Mouse (Mus musculus) left cerebral cortex, adult 8-10 months (tissue): Measurements from ENCODE around the gene Gm13272. TPM values are rescaled to one million over a fixed set of nuclear protein-coding genes. Genes with fewer than 3 reads are reported as not detected.
"Not testable (repeated sequence)": the region's sequence is repeated elsewhere in the genome, so short reads cannot be mapped to it uniquely, and the experiment has no call there.

Source experiments
- DNase-seq, 2 experiments: peaks; one replicate each; pipeline ENCODE4 v3.0.0; 2022; ENCODE audit warnings: low spot score in 2 of 2
- total RNA-seq, 4 experiments: library from RNA; stranded (reverse); gene quantifications; 2 replicates each; pipeline ENCODE4 v1.2.4; 2022

Gm13272 gene
- total RNA-seq, 4 experiments from 2014 or later: not detected

DNA sequence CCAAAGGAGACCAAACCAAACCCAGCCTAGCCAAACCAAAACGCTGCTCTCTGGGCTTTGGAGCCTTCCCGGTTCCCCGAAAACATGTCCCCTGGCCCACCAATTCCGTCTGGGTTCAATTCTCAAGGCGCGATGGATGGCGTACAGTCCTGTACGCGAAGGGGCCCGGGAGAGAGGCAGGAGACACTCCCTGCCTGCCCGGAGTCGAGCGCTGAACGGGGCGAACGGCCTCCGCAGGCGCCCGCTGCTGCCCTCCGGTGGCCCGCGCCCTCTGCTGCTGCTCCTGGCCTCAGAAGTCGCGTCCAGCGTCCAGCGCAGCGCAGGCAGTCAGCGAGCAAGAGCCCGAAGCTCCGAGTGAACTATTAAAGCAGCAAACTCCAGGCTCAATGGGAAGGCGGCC, 2.7 kb downstream of the Gm13272 start:
- DNase-seq: not testable (repeated sequence)

DNA sequence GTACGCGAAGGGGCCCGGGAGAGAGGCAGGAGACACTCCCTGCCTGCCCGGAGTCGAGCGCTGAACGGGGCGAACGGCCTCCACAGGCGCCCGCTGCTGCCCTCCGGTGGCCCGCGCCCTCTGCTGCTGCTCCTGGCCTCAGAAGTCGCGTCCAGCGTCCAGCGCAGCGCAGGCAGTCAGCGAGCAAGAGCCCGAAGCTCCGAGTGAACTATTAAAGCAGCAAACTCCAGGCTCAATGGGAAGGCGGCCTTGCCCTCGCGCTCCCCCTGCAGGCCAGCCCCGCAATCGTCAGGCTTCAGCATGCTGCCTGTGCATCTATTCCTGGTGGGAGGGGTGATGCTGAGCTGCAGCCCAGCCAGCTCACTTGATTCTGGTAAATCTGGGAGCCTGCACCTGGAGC, 5.8 kb downstream of the Gm13272 start, which contains the start of gene Gm13276:
TSS of gene Gm13276 (plus strand) at position 301 of the 400 bp plus-strand sequence.
- DNase-seq: not testable (repeated sequence)

DNA sequence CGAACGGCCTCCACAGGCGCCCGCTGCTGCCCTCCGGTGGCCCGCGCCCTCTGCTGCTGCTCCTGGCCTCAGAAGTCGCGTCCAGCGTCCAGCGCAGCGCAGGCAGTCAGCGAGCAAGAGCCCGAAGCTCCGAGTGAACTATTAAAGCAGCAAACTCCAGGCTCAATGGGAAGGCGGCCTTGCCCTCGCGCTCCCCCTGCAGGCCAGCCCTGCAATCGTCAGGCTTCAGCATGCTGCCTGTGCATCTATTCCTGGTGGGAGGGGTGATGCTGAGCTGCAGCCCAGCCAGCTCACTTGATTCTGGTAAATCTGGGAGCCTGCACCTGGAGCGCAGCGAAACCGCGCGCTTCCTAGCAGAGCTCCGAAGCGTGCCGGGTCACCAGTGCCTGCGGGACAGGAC, 8.8 kb downstream of the Gm13272 start, which contains the start of gene Gm13277:
TSS of gene Gm13277 (plus strand) at position 231 of the 400 bp plus-strand sequence.
- peak; percentile 34 to 37 for DNase-seq

DNA sequence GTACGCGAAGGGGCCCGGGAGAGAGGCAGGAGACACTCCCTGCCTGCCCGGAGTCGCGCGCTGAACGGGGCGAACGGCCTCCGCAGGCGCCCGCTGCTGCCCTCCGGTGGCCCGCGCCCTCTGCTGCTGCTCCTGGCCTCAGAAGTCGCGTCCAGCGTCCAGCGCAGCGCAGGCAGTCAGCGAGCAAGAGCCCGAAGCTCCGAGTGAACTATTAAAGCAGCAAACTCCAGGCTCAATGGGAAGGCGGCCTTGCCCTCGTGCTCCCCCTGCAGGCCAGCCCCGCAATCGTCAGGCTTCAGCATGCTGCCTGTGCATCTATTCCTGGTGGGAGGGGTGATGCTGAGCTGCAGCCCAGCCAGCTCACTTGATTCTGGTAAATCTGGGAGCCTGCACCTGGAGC, 11.6 kb downstream of the Gm13272 start, which contains the start of gene Gm13278:
TSS of gene Gm13278 (plus strand) at position 301 of the 400 bp plus-strand sequence.
- DNase-seq: not testable (repeated sequence)

DNA sequence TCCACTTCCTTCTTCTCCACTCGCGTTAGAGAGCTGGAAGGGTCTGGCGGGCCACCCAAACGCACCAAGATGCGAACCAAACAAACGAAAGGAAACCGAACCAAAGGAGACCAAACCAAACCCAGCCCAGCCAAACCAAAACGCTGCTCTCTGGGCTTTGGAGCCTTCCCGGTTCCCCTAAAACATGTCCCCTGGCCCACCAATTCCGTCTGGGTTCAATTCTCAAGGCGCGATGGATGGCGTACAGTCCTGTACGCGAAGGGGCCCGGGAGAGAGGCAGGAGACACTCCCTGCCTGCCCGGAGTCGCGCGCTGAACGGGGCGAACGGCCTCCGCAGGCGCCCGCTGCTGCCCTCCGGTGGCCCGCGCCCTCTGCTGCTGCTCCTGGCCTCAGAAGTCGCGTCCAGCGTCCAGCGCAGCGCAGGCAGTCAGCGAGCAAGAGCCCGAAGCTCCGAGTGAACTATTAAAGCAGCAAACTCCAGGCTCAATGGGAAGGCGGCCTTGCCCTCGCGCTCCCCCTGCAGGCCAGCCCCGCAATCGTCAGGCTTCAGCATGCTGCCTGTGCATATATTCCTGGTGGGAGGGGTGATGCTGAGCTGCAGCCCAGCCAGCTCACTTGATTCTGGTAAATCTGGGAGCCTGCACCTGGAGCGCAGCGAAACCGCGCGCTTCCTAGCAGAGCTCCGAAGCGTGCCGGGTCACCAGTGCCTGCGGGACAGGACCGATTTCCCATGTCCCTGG, 14.5 kb downstream of the Gm13272 start, which contains the start of gene Gm13275:
TSS of gene Gm13275 (plus strand) at position 552 of the 740 bp plus-strand sequence.
- DNase-seq: peak; percentile 63 to 82

DNA sequence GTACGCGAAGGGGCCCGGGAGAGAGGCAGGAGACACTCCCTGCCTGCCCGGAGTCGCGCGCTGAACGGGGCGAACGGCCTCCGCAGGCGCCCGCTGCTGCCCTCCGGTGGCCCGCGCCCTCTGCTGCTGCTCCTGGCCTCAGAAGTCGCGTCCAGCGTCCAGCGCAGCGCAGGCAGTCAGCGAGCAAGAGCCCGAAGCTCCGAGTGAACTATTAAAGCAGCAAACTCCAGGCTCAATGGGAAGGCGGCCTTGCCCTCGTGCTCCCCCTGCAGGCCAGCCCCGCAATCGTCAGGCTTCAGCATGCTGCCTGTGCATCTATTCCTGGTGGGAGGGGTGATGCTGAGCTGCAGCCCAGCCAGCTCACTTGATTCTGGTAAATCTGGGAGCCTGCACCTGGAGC, 17.4 kb downstream of the Gm13272 start, which contains the start of gene Gm13279:
TSS of gene Gm13279 (plus strand) at position 301 of the 400 bp plus-strand sequence.
- not testable (repeated sequence) for DNase-seq

DNA sequence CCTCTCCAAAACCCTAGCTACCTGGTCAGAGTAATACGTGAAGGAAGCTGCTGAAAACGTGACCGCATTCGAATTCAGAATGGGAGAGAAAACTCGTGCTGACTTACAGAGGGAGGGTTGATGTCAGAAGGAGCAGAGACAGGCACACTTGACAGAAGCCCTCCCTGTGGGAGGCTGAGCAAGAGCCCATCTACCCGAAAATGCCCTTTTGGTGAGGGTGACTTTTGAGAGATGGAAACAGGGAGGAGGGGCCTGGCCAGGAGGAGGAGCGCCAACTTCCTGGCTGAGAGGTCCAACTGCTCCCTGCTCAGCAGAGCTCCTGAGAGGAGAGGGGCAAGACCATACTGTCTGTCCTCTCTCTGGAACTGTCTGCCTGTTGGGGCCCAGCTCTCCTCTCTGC, 19.7 kb downstream of the Gm13272 start, which contains the start of gene Gm13285:
TSS of gene Gm13285 (plus strand) at position 301 of the 400 bp plus-strand sequence.
- not testable (repeated sequence) for DNase-seq

DNA sequence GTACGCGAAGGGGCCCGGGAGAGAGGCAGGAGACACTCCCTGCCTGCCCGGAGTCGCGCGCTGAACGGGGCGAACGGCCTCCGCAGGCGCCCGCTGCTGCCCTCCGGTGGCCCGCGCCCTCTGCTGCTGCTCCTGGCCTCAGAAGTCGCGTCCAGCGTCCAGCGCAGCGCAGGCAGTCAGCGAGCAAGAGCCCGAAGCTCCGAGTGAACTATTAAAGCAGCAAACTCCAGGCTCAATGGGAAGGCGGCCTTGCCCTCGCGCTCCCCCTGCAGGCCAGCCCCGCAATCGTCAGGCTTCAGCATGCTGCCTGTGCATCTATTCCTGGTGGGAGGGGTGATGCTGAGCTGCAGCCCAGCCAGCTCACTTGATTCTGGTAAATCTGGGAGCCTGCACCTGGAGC, 23.3 kb downstream of the Gm13272 start, which contains the start of gene Gm13287:
TSS of gene Gm13287 (plus strand) at position 301 of the 400 bp plus-strand sequence.
- not testable (repeated sequence) for DNase-seq

DNA sequence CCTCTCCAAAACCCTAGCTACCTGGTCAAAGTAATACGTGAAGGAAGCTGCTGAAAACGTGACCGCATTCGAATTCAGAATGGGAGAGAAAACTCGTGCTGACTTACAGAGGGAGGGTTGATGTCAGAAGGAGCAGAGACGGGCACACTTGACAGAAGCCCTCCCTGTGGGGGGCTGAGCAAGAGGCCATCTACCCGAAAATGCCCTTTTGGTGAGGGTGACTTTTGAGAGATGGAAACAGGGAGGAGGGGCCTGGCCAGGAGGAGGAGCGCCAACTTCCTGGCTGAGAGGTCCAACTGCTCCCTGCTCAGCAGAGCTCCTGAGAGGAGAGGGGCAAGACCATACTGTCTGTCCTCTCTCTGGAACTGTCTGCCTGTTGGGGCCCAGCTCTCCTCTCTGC, 25.6 kb downstream of the Gm13272 start, which contains the start of gene Gm13288:
TSS of gene Gm13288 (plus strand) at position 301 of the 400 bp plus-strand sequence.
- DNase-seq: not testable (repeated sequence)

DNA sequence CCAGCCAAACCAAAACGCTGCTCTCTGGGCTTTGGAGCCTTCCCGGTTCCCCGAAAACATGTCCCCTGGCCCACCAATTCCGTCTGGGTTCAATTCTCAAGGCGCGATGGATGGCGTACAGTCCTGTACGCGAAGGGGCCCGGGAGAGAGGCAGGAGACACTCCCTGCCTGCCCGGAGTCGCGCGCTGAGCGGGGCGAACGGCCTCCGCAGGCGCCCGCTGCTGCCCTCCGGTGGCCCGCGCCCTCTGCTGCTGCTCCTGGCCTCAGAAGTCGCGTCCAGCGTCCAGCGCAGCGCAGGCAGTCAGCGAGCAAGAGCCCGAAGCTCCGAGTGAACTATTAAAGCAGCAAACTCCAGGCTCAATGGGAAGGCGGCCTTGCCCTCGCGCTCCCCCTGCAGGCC, 26.1 kb downstream of the Gm13272 start:
- not testable (repeated sequence) for DNase-seq

DNA sequence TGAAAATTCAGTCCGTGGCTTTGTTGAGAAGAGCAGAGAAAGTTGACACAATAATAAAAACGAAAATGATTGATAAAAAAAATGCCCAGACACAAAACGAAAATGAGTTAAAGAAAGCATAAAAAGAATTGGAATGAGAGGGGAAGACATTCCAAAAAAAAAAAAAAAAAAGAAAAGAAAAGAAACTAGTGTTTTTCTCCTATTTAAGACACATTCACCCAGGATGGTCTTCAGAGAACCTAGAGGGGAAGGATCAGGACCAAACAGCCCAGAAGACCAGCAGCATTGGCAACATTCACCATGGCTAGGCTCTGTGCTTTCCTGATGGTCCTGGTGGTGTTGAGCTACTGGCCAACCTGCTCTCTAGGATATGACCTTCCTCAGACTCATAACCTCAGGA, 36.3 kb downstream of the Gm13272 start, which contains the start of gene Ifna7:
TSS of gene Ifna7 (plus strand) at position 301 of the 400 bp plus-strand sequence.
- DNase-seq: no peak

DNA sequence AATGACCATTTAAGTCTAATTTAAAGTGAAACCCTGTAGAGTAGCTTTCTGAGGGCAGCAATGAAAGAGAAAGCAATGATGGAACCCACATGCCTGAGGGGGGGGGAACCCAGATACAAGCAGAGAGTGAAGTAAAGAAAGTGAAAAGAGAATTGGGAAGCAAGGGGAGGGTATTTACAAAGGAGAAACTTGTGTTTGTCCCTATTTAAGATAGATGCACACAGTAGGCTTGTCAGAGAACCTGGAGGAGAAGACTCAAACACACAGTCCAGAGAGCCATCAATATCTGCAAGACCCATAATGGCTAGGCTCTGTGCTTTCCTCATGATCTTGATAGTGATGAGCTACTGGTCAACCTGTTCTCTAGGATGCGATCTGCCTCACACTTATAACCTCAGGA, 40.0 kb downstream of the Gm13272 start, which contains the start of gene Ifna11:
TSS of gene Ifna11 (plus strand) at position 301 of the 400 bp plus-strand sequence.
- DNase-seq: no peak

DNA sequence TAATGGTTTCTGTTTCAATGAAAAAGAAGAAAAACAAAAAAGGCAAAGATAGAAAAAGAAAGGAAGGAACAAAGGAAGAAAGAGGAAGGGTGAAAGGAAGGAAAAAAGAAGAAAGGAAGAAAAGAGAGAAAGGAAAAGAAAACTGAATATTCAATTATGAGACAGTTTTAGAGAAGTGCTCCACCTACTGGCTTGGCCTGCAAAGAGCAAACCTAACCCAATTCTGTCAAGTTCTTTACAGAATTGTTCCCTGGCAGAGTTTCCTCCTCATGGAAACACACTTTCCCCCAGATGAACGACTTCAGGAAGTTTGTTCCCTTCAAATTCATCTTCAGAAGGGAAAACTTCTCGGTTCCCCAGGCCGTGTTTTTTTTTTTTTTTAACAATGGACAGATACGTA, 43.3 kb downstream of the Gm13272 start:
- no peak for DNase-seq

DNA sequence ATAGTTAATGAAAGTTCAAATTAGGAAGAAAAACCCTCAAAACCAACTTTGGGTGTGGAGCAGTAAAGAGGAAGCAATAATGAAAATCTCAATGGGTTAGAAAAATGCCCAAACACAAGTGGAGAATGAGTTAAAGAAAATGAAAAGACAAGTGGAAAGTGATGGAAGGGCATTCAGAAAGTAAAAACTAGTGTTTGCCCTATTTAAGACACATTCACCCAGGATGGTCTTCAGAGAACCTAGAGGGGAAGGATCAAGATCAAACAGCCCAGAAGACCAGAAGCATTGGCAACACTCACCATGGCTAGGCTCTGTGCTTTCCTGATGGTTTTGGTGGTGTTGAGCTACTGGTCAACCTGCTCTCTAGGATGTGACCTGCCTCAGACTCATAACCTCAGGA, 47.5 kb downstream of the Gm13272 start, which contains the start of gene Ifna6:
TSS of gene Ifna6 (plus strand) at position 301 of the 400 bp plus-strand sequence.
- not testable (repeated sequence) for DNase-seq

Other genes with a start within 250 kb of the Gm13272 start
- not detected for gene Ifna15, start 221.6 kb upstream of the Gm13272 start, total RNA-seq
- gene Ifna14, start 208.1 kb upstream of the Gm13272 start, total RNA-seq: not detected
- not detected for gene Ifna9, start 187.5 kb upstream of the Gm13272 start, total RNA-seq
- not detected for gene Ifna12, start 176.5 kb upstream of the Gm13272 start, total RNA-seq
- not detected for gene C87499, start 145.4 kb upstream of the Gm13272 start, total RNA-seq
- gene Ifna13, start 135.4 kb upstream of the Gm13272 start, total RNA-seq: not detected
- not detected for gene Ifna16, start 102.9 kb upstream of the Gm13272 start, total RNA-seq
- gene Ifna2, start 95.9 kb upstream of the Gm13272 start, total RNA-seq: not detected
- gene Ifnab, start 88.5 kb upstream of the Gm13272 start, total RNA-seq: not detected
- 1 to 10 TPM in 2 of 4 experiments, under 1 TPM in 2; 0.61 to 1.8 (median 0.93) TPM for gene Gm26566, start 58.0 kb upstream of the Gm13272 start, total RNA-seq
- 100 to 1,000 TPM in 1 of 4 experiments, 10 to 100 TPM in 3; 91.7 to 103 (median 95.7) TPM for gene Klhl9, start 57.4 kb upstream of the Gm13272 start, total RNA-seq
- gene Gm13271, start 25.0 kb upstream of the Gm13272 start, total RNA-seq: not detected
- not detected for gene Gm13283, start 19.7 kb upstream of the Gm13272 start, total RNA-seq
- gene Gm13290, start 6.0 kb upstream of the Gm13272 start, total RNA-seq: not detected
- gene Gm13289, start 2.9 kb upstream of the Gm13272 start, total RNA-seq: not detected
- not detected for gene Ifnz, start 2.3 kb downstream of the Gm13272 start, total RNA-seq
- not detected for gene Gm13276, start 5.9 kb downstream of the Gm13272 start, total RNA-seq
- gene Gm13277, start 8.8 kb downstream of the Gm13272 start, total RNA-seq: not detected
- not detected for gene Gm13278, start 11.7 kb downstream of the Gm13272 start, total RNA-seq
- gene Gm13275, start 14.6 kb downstream of the Gm13272 start, total RNA-seq: not detected
- not detected for gene Gm13279, start 17.5 kb downstream of the Gm13272 start, total RNA-seq
- gene Gm13285, start 19.8 kb downstream of the Gm13272 start, total RNA-seq: not detected
- gene Gm13287, start 23.4 kb downstream of the Gm13272 start, total RNA-seq: not detected
- not detected for gene Gm13288, start 25.7 kb downstream of the Gm13272 start, total RNA-seq
- gene Ifna7, start 36.4 kb downstream of the Gm13272 start, total RNA-seq: not detected
- gene Ifna11, start 40.1 kb downstream of the Gm13272 start, total RNA-seq: not detected
- gene Ifna6, start 47.6 kb downstream of the Gm13272 start, total RNA-seq: not detected
- not detected for gene Ifna5, start 55.7 kb downstream of the Gm13272 start, total RNA-seq
- gene Ifna4, start 62.0 kb downstream of the Gm13272 start, total RNA-seq: not detected
- not detected for gene Ifna1, start 70.2 kb downstream of the Gm13272 start, total RNA-seq
- not detected for gene Ifne, start 100.4 kb downstream of the Gm13272 start, total RNA-seq